Mouse (Mus musculus) testis, adult 2 months (tissue): Measurements from ENCODE around the gene Ubtd2. TPM values are rescaled to one million over a fixed set of nuclear protein-coding genes. Genes with fewer than 3 reads are reported as not detected.

ENCODE experiments used
- H3K27ac ChIP-seq: fragments of 200-500 bp; 2 replicates; pipeline ENCODE4 v1.5.1; 2012; ENCODE audit warnings: low read depth, low read length; ENCODE audit not compliant: control insufficient read depth, insufficient read depth
- H3K27me3 ChIP-seq: fragments of 200-500 bp; 2 replicates; pipeline ENCODE4 v1.6.1; 2012; ENCODE audit warnings: mild to moderate bottlenecking, low read length, moderate library complexity; ENCODE audit not compliant: control insufficient read depth, insufficient read depth
- H3K36me3 ChIP-seq: fragments of 200-500 bp; 2 replicates; pipeline ENCODE4 v1.6.1; 2012; ENCODE audit warnings: mild to moderate bottlenecking, low read length; ENCODE audit not compliant: control insufficient read depth, insufficient read depth
- H3K4me1 ChIP-seq: fragments of 200-500 bp; 2 replicates; pipeline ENCODE4 v1.6.1; 2012; ENCODE audit warnings: low read length; ENCODE audit not compliant: control insufficient read depth, insufficient read depth
- H3K4me3 ChIP-seq: fragments of 200-500 bp; 2 replicates; pipeline ENCODE4 v1.5.1; 2012; ENCODE audit warnings: low read depth, mild to moderate bottlenecking, low read length, moderate library complexity, mixed read lengths; ENCODE audit not compliant: control insufficient read depth
- CTCF ChIP-seq: fragments of 200-500 bp; IDR thresholded peaks from 2 replicates; pipeline ENCODE4 v1.5.1; 2012; ENCODE audit warnings: low read depth, mild to moderate bottlenecking, inconsistent platforms, low read length, moderate library complexity; ENCODE audit not compliant: control insufficient read depth, insufficient read depth, insufficient replicate concordance
- POLR2A ChIP-seq: fragments of 200-500 bp; IDR thresholded peaks from 2 replicates; pipeline ENCODE4 v1.6.1; 2012; ENCODE audit warnings: low read depth, mild to moderate bottlenecking, inconsistent platforms, low read length, moderate library complexity; ENCODE audit not compliant: control insufficient read depth
- polyA plus RNA-seq: library from polyadenylated mRNA; depleted of rRNA; stranded (reverse); fragments of >200 nt; gene quantifications from 2 replicates; pipeline ENCODE4 v1.2.3, GENCODE M21; 2012

The Ubtd2 gene
- polyA plus RNA-seq, 1 experiment: 120 TPM

DNA sequence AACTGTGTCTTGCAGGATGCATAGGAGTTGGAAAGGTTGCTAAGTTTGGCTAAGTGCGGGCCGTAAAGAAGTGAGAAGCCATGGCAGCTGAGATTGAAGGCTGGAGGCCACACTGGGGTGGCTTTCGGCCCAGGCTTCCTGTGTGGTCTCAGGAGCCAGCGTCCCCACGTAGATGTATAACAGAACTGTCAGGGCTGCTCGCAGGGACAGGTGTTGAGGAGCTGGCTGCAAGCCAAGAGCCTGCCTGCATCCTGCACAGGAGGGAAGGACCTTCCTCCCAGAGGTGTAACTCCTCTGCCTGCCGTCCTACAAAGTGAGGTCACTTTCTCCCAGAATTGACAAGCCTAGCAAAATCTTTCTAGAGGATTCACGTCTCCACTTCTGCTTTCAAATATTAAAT lies 103.5 kb downstream of the Ubtd2 start:
- Histone ChIP-seq H3K27me3 (no peaks in the 10 kb centered on the region), H3K4me3 (no peak overlapping the region), H3K27ac (no peak overlapping the region), H3K4me1 (peaks cover 4% of the 10 kb centered on the region), H3K36me3 (no peaks in the 10 kb centered on the region)
- TF ChIP-seq CTCF: no peak
- no peak for TF ChIP-seq POLR2A

DNA sequence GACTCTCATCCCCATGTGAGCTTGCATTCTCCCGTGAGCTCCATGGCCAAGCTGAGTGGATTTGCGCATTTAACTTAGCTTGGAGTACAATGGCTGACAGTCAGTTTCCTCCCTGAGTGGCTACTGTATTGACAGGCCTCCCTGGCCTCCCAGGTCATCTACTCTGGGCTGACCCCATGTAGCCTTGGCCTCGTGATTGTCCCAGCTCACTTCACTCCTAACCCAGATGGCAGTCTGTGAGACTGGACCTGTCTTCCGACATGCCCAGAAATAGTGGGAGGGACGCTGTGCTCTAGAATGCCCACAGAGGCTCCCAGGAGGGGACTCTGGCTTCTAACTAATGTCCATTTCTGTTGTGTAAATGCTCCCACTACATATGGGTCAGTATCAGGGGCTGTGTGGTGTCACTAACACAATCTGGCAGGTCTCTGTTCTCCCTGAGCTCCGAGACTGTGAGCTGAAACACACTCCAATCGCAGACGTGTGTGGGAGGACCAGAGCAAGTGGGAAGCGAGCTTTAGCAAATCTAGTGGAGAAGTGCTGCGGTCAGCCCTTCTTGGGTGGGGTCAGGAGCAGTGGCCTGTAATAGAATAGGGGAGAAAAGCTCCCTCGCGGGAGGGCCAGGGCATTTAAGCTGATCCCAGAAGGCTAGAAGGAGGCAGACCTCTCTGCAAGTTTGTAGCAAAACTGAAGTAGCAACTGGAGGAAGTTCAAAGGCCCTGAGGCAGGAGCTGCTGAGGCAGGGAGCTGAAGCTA lies 105.0 kb downstream of the Ubtd2 start:
- TF ChIP-seq POLR2A (no peak), CTCF (no peak)
- Histone ChIP-seq H3K27ac (no peak overlapping the region), H3K36me3 (no peaks in the 10 kb centered on the region), H3K4me3 (no peak overlapping the region), H3K27me3 (no peaks in the 10 kb centered on the region), H3K4me1 (peaks cover 4% of the 10 kb centered on the region)

DNA sequence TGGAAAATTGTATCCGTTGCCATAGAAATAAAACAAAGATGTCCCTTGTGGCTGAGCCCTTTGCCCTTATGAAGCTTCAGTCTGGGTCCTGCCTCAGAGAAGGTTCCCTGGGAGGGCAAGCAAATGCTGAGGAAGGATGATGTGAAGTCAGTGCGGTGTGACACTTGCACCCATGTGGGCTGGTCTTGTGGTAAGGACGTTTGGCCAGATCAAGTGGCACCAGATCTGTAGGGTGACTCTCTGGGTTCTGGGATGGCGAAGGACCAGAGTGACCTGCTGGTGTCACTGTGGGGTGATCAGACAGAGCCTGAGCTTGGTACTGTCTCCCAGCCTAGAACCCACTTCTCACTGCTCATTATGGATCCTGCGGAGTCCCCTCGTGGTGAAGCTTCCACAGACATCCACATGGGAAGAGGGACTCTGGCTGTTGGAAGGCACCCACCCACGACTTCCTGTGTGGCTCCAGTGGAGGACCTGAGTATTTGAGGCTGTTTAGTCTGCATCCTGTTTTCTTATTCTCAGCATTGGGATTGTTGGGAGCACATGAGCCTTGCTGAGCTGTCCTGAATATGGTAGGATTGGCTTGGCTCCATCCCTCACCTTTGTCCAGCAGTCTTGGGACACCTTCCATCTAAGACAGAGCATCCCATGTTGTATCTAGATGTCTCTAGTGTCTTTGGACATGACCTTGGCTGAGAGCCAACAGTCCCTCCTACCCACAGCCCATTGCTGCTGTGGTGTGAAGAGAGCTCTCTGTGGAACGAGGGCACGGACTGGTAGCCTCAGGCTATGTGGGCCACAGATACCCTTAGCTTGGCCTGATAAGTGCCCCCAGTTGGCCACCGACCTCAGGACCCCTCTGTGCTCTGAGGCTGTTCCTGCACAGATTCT lies 106.5 kb downstream of the Ubtd2 start:
- Histone ChIP-seq H3K4me3 (no peak overlapping the region), H3K36me3 (no peaks in the 10 kb centered on the region), H3K27ac (no peak overlapping the region), H3K27me3 (no peaks in the 10 kb centered on the region), H3K4me1 (peaks cover 4% of the 10 kb centered on the region)
- TF ChIP-seq POLR2A (no peak), CTCF (no peak)

DNA sequence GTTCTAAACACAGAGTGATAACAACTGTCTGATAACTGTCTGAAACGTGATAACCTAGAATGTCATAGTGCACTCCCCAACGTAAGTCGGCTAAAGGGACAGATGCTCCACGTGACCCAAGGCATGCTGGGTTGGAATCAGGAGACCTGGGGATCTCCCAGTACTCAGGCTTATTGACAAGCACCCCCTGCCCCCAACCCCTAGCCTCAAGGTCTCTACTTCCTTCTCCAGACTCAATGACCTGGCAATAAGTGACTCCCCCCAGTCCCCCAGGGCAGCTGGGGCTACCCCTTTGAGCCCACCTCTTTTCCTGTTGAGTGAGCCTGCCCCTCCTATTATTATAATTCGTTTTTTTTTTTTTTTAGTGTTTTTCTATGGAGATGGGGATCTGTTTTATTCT lies 107.5 kb downstream of the Ubtd2 start:
- H3K4me3 ChIP-seq: no peak overlapping the region
- no peak overlapping the region for H3K27ac ChIP-seq
- H3K27me3 ChIP-seq: no peaks in the 10 kb centered on the region
- H3K4me1 ChIP-seq: peaks cover 4% of the 10 kb centered on the region
- no peak for TF ChIP-seq POLR2A
- no peak for TF ChIP-seq CTCF
- H3K36me3 ChIP-seq: no peaks in the 10 kb centered on the region

DNA sequence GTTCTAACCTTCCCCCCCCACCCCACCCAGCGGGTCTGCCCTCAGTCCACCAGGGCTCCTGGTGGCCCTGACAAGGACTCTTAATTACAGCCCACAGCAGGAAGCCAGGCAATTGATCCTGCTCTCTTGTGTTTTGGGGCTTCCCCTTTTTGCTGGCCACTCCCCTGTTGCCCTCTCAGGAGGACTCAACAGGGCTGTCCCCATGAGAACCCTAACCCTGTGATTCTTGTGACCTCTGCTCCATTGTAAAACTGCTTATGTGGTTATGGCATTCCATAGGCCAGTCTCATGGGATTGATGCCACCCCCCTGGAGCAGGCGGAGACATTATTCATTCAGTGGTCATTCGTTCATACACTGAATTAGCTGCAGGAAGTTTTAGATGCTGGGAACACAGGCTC lies 108.5 kb downstream of the Ubtd2 start:
- H3K4me1 ChIP-seq: peaks cover 4% of the 10 kb centered on the region
- H3K27me3 ChIP-seq: no peaks in the 10 kb centered on the region
- H3K27ac ChIP-seq: no peak overlapping the region
- H3K4me3 ChIP-seq: no peak overlapping the region
- TF ChIP-seq POLR2A (no peak), CTCF (no peak)
- H3K36me3 ChIP-seq: no peaks in the 10 kb centered on the region

DNA sequence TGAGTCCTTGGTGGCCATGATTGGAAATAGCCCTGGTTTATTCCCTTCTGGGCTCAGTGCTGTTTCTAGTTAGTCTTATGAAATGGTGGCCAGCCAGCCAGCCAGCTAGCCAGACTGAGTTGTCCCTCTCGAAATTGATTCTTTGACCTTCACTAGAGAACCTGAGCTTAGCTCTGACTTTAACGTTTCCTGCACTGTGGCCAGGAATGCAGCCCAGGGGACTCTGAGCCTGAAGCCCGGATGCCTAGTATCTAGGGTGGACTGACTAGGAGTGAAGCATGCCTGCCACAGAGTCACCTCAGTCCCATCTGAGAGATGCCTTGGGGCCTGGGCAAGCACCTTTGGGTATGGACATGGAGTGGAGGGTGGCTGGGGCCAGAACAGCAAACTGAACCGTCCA lies 109.5 kb downstream of the Ubtd2 start:
- Histone ChIP-seq H3K4me3 (no peak overlapping the region), H3K36me3 (no peaks in the 10 kb centered on the region), H3K27ac (no peak overlapping the region), H3K4me1 (peaks cover 4% of the 10 kb centered on the region), H3K27me3 (no peaks in the 10 kb centered on the region)
- TF ChIP-seq POLR2A (no peak), CTCF (no peak)

DNA sequence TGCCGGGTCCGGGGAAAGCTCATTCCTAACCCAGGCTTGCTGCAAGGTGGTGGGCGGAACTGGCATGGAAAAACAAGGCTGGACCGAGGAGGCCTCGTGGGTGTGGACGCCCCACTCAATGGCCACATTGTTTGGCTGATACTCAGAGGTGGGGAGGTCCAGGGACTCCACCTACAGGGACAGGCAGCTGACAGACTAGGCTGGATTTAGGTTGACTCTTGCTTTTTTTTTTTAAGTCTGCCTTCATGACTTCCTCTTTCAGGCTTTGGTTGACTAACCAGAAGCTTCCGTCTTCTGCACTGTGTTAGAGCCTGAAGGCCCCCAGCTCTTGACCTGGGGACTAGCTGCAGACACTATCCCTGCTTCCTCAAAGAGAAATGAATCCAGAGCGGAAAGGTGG lies 109.9 kb downstream of the Ubtd2 start:
- H3K36me3 ChIP-seq: no peaks in the 10 kb centered on the region
- no peak for TF ChIP-seq POLR2A
- no peak for TF ChIP-seq CTCF
- peaks cover 4% of the 10 kb centered on the region for H3K4me1 ChIP-seq
- no peak overlapping the region for H3K4me3 ChIP-seq
- no peaks in the 10 kb centered on the region for H3K27me3 ChIP-seq
- H3K27ac ChIP-seq: no peak overlapping the region
